Mouse (Mus musculus) G1E (cell line): Measurements from ENCODE around the gene Scn1b. TPM values are rescaled to one million over a fixed set of nuclear protein-coding genes. Genes with fewer than 3 reads are reported as not detected.

ENCODE experiments used
- ATAC-seq: 2 replicates; pipeline ENCODE4 v1.8.0; 2016; ENCODE audit warnings: mild to moderate bottlenecking; ENCODE audit not compliant: insufficient number of reproducible peaks, poor library complexity, low FRiP score, severe bottlenecking; ENCODE audit errors: extremely low read depth
- DNase-seq: peaks from one replicate; pipeline ENCODE4 v3.0.0; 2012; ENCODE audit warnings: low spot score
- H3K27me3 ChIP-seq: 2 replicates; pipeline ENCODE4 v1.6.1; 2012; ENCODE audit warnings: mild to moderate bottlenecking, low read length, inconsistent platforms; ENCODE audit not compliant: insufficient read depth
- H3K36me3 ChIP-seq: replicated peaks from 2 replicates; pipeline ENCODE3; 2012; ENCODE audit warnings: mild to moderate bottlenecking, inconsistent platforms
- H3K4me1 ChIP-seq: 2 replicates; pipeline ENCODE4 v1.6.1; 2012; ENCODE audit warnings: low read depth, low read length, inconsistent platforms, mixed read lengths; ENCODE audit not compliant: insufficient read depth
- H3K4me3 ChIP-seq: 2 replicates; pipeline ENCODE4 v1.5.1; 2012; ENCODE audit warnings: low read depth, mild to moderate bottlenecking, inconsistent platforms, low read length, moderate library complexity, mixed read lengths
- H3K9me3 ChIP-seq: replicated peaks from 2 replicates; pipeline ENCODE4 v1.6.1; 2012; ENCODE audit warnings: inconsistent platforms
- CTCF ChIP-seq: IDR thresholded peaks from 2 replicates; pipeline ENCODE4 v1.5.1; 2012; ENCODE audit warnings: low read depth, low read length, inconsistent platforms, mixed read lengths
- GATA1 ChIP-seq: IDR thresholded peaks from 2 replicates; pipeline ENCODE4 v1.6.1; 2012; ENCODE audit warnings: borderline replicate concordance, low read length, inconsistent platforms, mixed read lengths
- GATA2 ChIP-seq: IDR thresholded peaks from 2 replicates; pipeline ENCODE4 v1.6.1; 2012; ENCODE audit warnings: low read depth, low read length, inconsistent platforms, borderline replicate concordance
- POLR2AphosphoS5 ChIP-seq: IDR thresholded peaks from 2 replicates; pipeline ENCODE4 v1.6.1; 2012; ENCODE audit warnings: low read depth, low read length, inconsistent platforms; ENCODE audit not compliant: insufficient replicate concordance
- TAL1 ChIP-seq: conservative IDR thresholded peaks from 2 replicates; pipeline ENCODE4 v1.6.1; 2012; ENCODE audit warnings: low read depth, low read length, inconsistent platforms, mixed read lengths
- polyA plus RNA-seq: library from polyadenylated mRNA; stranded (reverse); fragments of >175 nt; gene quantifications from 2 replicates; pipeline ENCODE4 v1.2.3, GENCODE M21; 2012
- total RNA-seq, 2 experiments: library from RNA; stranded (forward) in 1 of 2; stranded (reverse) in 1 of 2; fragments of 200-1000 nt in 1 of 2; fragments of >200 nt in 1 of 2; fragmentation: Nextera tagmentation in 1 of 2; gene quantifications; 2 replicates each; pipeline ENCODE4 v1.2.3; 2014 to 2017

The Scn1b gene
- total and polyA plus RNA-seq, 3 experiments: not detected

DNA sequence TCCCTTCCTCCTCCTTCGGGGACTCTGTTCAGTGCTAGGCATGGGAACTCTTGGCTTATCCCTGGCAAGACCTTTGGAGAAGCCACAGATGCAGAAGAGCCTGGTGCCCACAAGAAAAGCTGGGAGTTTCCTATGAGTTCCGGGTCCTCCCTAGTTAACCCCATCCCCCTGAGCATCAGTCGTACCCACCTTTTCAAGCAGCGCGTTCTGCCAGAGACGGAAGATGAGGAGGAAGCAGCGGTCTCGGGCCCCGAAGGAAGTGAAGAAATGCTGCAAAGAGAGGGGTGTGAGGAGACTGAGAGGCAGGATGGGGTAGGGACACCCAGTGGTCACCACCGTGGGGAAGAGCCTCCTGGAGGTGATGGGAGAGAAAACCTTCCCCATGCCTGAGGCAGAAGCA, 14.1 kb upstream of the Scn1b start:
- ATAC-seq: no peak
- no peaks in the 10 kb centered on the region for H3K4me1 ChIP-seq
- peaks cover 49% of the 10 kb centered on the region for H3K9me3 ChIP-seq
- H3K27me3 ChIP-seq: no peaks in the 10 kb centered on the region
- TF ChIP-seq GATA1 (no peak), GATA2 (no peak), TAL1 (no peak), POLR2AphosphoS5 (no peak), CTCF (no peak)
- no peak for DNase-seq
- no peak overlapping the region for H3K4me3 ChIP-seq
- H3K36me3 ChIP-seq: peaks cover 96% of the 10 kb centered on the region

- Histone ChIP-seq H3K4me3 (no peak overlapping the region), H3K4me1 (no peaks in the 10 kb centered on the region), H3K27me3 (no peaks in the 10 kb centered on the region), H3K36me3 (peaks cover 96% of the 10 kb centered on the region), H3K9me3 (peaks cover 53% of the 10 kb centered on the region)
- ATAC-seq (no peak), DNase-seq (no peak)
- TF ChIP-seq POLR2AphosphoS5: no peak
- no peak for TF ChIP-seq GATA1
- no peak for TF ChIP-seq GATA2
- TF ChIP-seq TAL1: no peak
- TF ChIP-seq CTCF: no peak
Measured at GRCm38 (mm10) chr7:31140302-31140701, 13.5 kb upstream of the Scn1b start.

DNA sequence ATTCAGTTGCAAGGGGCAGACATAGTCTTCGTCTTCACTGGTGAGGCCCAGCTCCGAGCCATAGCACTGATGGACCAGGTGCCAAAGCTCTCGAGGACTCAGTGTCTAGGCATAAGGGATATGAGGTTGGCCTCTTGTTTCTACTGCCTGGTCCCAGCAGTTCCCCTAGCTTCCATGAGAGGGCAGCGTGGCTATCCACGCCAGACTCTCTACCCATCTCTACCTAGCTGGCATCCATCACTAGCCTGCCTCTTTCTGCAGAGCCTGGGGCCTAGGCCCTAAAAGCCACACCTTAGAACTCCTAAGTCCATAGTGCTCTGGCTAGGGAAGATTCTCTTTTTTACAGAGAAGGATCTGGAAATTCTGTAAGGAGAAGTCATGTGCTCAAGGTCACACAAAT, 13.0 kb upstream of the Scn1b start:
- Histone ChIP-seq H3K36me3 (peaks cover 97% of the 10 kb centered on the region), H3K27me3 (no peaks in the 10 kb centered on the region), H3K4me1 (no peaks in the 10 kb centered on the region), H3K4me3 (no peak overlapping the region), H3K9me3 (peaks cover 49% of the 10 kb centered on the region)
- DNase-seq (no peak), ATAC-seq (peak; percentile 67)
- TF ChIP-seq GATA1: no peak
- TF ChIP-seq POLR2AphosphoS5: no peak
- peak; percentile 27; the same call in 1 of the 2 replicates for TF ChIP-seq CTCF
- TF ChIP-seq GATA2: no peak

DNA sequence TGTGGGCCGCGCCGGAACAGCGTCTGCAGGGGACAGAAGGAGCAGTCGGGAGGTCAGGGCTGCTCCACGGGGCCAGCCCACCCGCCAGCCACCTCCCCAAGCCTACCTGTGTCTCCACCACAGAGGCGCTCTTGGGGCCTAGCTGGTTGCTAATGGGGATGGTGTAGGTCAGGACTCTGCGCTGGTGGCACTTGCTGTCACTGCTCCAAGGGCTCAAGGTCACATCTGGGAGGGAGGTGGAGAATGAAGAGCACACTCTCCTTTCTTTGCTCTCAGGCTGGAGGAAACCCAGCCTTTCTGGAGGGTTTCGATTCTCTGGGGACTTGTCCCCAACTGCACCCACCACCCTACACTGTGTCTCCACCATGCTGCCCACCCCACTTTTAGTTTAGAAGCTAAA, 8.9 kb upstream of the Scn1b start:
- no peaks in the 10 kb centered on the region for H3K27me3 ChIP-seq
- TF ChIP-seq TAL1: no peak
- TF ChIP-seq POLR2AphosphoS5: no peak
- TF ChIP-seq CTCF: no peak
- H3K9me3 ChIP-seq: peaks cover 49% of the 10 kb centered on the region
- no peak overlapping the region for H3K4me3 ChIP-seq
- DNase-seq (no peak), ATAC-seq (no peak)
- peaks cover 100% of the 10 kb centered on the region for H3K36me3 ChIP-seq
- no peaks in the 10 kb centered on the region for H3K4me1 ChIP-seq

GRCm38 (mm10) chr7:31131866-31132265, 5.1 kb upstream of the Scn1b start:
- TF ChIP-seq TAL1: no peak
- no peak for TF ChIP-seq GATA1
- no peak for TF ChIP-seq CTCF
- H3K36me3 ChIP-seq: peaks cover 89% of the 10 kb centered on the region
- DNase-seq: no peak
- no peaks in the 10 kb centered on the region for H3K27me3 ChIP-seq
- ATAC-seq: no peak
- no peak overlapping the region for H3K4me3 ChIP-seq
- H3K9me3 ChIP-seq: peaks cover 54% of the 10 kb centered on the region
- no peaks in the 10 kb centered on the region for H3K4me1 ChIP-seq

- peak; percentile 48; the same call in 1 of the 2 replicates for ATAC-seq
- peaks cover 79% of the 10 kb centered on the region for H3K36me3 ChIP-seq
Measured at GRCm38 (mm10) chr7:31130841-31131240, 4.0 kb upstream of the Scn1b start.

DNA sequence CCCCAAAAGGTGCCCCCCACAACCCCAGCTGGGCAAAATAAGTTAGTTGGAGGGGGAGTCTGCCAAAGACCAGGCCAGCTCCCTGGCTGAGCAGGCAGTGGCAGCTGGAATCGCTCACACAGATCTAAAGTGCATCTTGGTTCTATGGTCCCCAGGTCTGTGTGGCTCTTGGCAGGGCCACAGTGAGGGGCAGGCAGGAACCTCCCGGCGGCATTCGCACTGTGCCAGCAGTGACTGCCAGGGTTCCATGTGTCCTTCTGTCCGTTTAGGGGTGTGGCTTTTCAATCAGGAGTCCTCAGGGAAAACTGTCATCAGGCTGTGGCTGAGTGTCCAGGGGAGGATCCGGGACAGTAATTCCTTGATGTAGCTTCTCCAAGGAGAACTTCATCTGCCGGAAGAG, 3.4 kb upstream of the Scn1b start:
- H3K4me1 ChIP-seq: no peaks in the 10 kb centered on the region
- TF ChIP-seq POLR2AphosphoS5: no peak
- no peaks in the 10 kb centered on the region for H3K27me3 ChIP-seq
- H3K4me3 ChIP-seq: no peak overlapping the region
- no peak for ATAC-seq
- peaks cover 56% of the 10 kb centered on the region for H3K9me3 ChIP-seq
- peaks cover 73% of the 10 kb centered on the region for H3K36me3 ChIP-seq
- DNase-seq: no peak

More at GRCm38 (mm10) chr7:31130841-31131240, 4.0 kb upstream of the Scn1b start:
- no peaks in the 10 kb centered on the region for H3K27me3 ChIP-seq
- H3K4me3 ChIP-seq: no peak overlapping the region
- TF ChIP-seq CTCF (peak; percentile 28; the same call in 1 of the 2 replicates), GATA2 (no peak)
- peaks cover 61% of the 10 kb centered on the region for H3K9me3 ChIP-seq
- DNase-seq: peak; percentile 52
- H3K4me1 ChIP-seq: no peaks in the 10 kb centered on the region
